In genomic region chr14:101586096-101586495, GRCm38 (mm10) we compare ENCODE assay signal across 10 mouse cellular contexts. TPM values are rescaled to one million over a fixed set of nuclear protein-coding genes. Genes with fewer than 3 reads are reported as not detected.
DNase-seq lines count a peak whose midpoint lies in the region; ATAC-seq lines count a peak whose summit lies in the region.
"Had no signal": no experiment of that assay in that cellular context is flagged by ENCODE, and none has a peak within 500 bp of the region (broad histone marks: within the 10 kb centered on the region; RNA-seq: fewer than 3 reads in every experiment).

No protein-coding gene starts in this region.

- H3K4me2 ChIP-seq in kidney, embryonic 15.5 days: no peak overlapping the region
- H3K4me2 ChIP-seq: liver, embryonic 11.5 days had no signal

- no peak overlapping the region for H3K27ac ChIP-seq in kidney, embryonic 15.5 days

- H3K27me3 ChIP-seq in kidney, embryonic 15.5 days: no peaks in the 10 kb centered on the region

- H3K9me3 ChIP-seq in kidney, embryonic 15.5 days (replicated peaks): no peaks in the 10 kb centered on the region

- H3K4me3 ChIP-seq in kidney, embryonic 15.5 days (replicated peaks): no peak overlapping the region

- no peaks in the 10 kb centered on the region for H3K4me1 ChIP-seq in kidney, embryonic 15.5 days

- ATAC-seq in kidney, embryonic 15.5 days (replicated peaks; ENCODE audit: low FRiP score): no peak
- peak; percentile 52; the same call in 1 of the 2 replicates for ATAC-seq in megakaryocyte progenitor cell, adult 5-6 weeks (replicated peaks; ENCODE audit: poor library complexity)

- 68% methylated on average over 7 of the region's 7 CpGs for WGBS in kidney, embryonic 15.5 days

- no peak overlapping the region for H3K9ac ChIP-seq in kidney, embryonic 15.5 days

- H3K36me3 ChIP-seq in kidney, embryonic 15.5 days: 0 out of 2 replicates have a peak, but pooled peaks cover 3% of the 10 kb centered on the region
- H3K36me3 ChIP-seq: G1E had no signal

- peak; percentile 32 for DNase-seq in kidney, adult 18-20 months
- peak; percentile 73 for DNase-seq in brain, adult 2 months (ENCODE audit: low read depth, low spot score)
- DNase-seq in cerebellum, postnatal 36 days: peak; percentile 20 to 39
- no peak for DNase-seq in spleen, postnatal 36 days (ENCODE audit: low spot score in 2 of 2)
- DNase-seq in thymus, postnatal 25 days: no peak
- DNase-seq: thymus, postnatal 4 days had no signal

RNA-seq across cellular contexts. Expression of gene Tbc1d4, which starts 22.9 kb away (rescaled TPM):
- polyA plus RNA-seq in kidney, embryonic 15.5 days (2015; fragmentation: Nextera tagmentation; extraction: Ambion mirVana): 20.1 and 20.4 TPM in 2 replicates
- 9.4 and 11.5 TPM in 2 replicates for total RNA-seq in megakaryocyte progenitor cell, adult 5-6 weeks (2015)
- 7.5 and 8.1 TPM in 2 replicates for total RNA-seq in megakaryocyte progenitor cell, adult 5-6 weeks (2017)
- polyA plus RNA-seq: G1E had no signal

RNA-seq across cellular contexts. Expression of gene Commd6, which starts 54.4 kb away (rescaled TPM):
- polyA plus RNA-seq in kidney, embryonic 15.5 days (2015; fragmentation: Nextera tagmentation; extraction: Ambion mirVana): 93.3 and 107 TPM in 2 replicates
- 45.3 and 59.3 TPM in 2 replicates for total RNA-seq in megakaryocyte progenitor cell, adult 5-6 weeks (2015)
- 21.8 and 39.9 TPM in 2 replicates for total RNA-seq in megakaryocyte progenitor cell, adult 5-6 weeks (2017)

Comparison
In these comparisons a context has a peak if more than half of its experiments do, and no peak if none do; other contexts are left out.
1. DNase-seq: peak in kidney, adult 18-20 months (single experiment), brain, adult 2 months (single experiment) and cerebellum, postnatal 36 days (2 of 2); none in spleen, postnatal 36 days (0 of 2) and thymus, postnatal 25 days (single experiment).